Mouse (Mus musculus) hindbrain, embryonic 15.5 days (tissue): Measurements from ENCODE around the gene Dlx5. TPM values are rescaled to one million over a fixed set of nuclear protein-coding genes. Genes with fewer than 3 reads are reported as not detected.

ENCODE experiments used
- ATAC-seq: fragments of 200-750 bp; cut with Nextera tagmentation; 2 replicates; pipeline ENCODE4 v1.8.0; 2017; ENCODE audit warnings: low read depth, moderate number of reproducible peaks, moderate TSS enrichment; ENCODE audit not compliant: low FRiP score
- H3K27ac ChIP-seq: fragments of 300-500 bp; sonication (generic); replicated peaks from 2 replicates; pipeline ENCODE4 v1.5.1; 2015; ENCODE audit warnings: mild to moderate bottlenecking, inconsistent platforms
- H3K27me3 ChIP-seq: fragments of 300-500 bp; sonication (generic); 2 replicates; pipeline ENCODE4 v1.6.1; 2015; ENCODE audit warnings: control low read depth, inconsistent platforms
- H3K36me3 ChIP-seq: fragments of 300-500 bp; sonication (generic); 2 replicates; pipeline ENCODE4 v1.6.1; 2015; ENCODE audit warnings: control low read depth, inconsistent platforms
- H3K4me1 ChIP-seq: fragments of 300-500 bp; sonication (generic); replicated peaks from 2 replicates; pipeline ENCODE4 v1.6.1; 2015; ENCODE audit warnings: control low read depth, inconsistent platforms
- H3K4me2 ChIP-seq: fragments of 300-500 bp; sonication (generic); 2 replicates; pipeline ENCODE4 v1.6.1; 2015; ENCODE audit warnings: moderate library complexity, mild to moderate bottlenecking, inconsistent platforms
- H3K4me3 ChIP-seq: fragments of 300-500 bp; sonication (generic); 2 replicates; pipeline ENCODE4 v1.5.1; 2015; ENCODE audit warnings: mild to moderate bottlenecking, inconsistent platforms
- H3K9ac ChIP-seq: fragments of 300-500 bp; sonication (generic); 2 replicates; pipeline ENCODE4 v1.6.1; 2015; ENCODE audit warnings: inconsistent platforms
- H3K9me3 ChIP-seq: fragments of 300-500 bp; sonication (generic); 2 replicates; pipeline ENCODE4 v1.6.1; 2016; ENCODE audit warnings: control low read depth, inconsistent platforms
- WGBS: fragments of 180-500 bp; shearing (Covaris S2); methylation state at CpG from one replicate; pipeline ENCODE4 v1.1.7; 2015; 5-methylcytosine and 5-hydroxymethylcytosine counted together
- polyA plus RNA-seq: library from polyadenylated mRNA; unstranded; fragments of >200 nt; fragmentation: Nextera tagmentation; extraction: Ambion mirVana; gene quantifications from 2 replicates; pipeline ENCODE4 v1.2.1, GENCODE M21; 2015

The Dlx5 gene
- polyA plus RNA-seq, result 0.41 and 2.0 TPM in 2 replicates

DNA sequence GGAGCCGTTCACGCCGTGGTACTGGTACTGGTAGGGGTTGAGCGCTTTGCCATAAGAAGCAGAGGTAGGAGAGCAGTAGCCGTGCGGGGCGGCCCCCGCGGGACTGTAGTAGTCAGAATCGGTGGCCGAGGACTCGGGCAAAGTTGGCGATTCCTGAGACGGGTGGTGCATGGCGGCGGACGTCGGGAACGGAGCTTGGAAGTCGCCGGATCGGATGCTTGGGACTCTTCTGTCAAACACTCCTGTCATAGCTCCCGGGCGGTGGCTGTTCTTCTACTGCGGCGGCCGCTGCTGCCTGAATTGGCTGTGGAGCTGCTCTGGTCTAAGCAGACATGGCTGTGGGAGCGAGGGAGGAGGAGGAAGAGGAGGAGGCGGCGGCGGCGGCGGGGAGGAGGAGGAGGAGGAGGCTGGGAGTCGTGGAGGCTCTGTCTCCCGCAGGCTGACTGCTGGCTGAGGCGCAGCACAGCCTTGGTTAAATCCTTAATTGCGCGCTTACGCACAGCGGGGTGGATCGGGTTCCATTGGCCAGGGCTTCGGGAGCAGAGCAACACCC lies at the start of gene Dlx5:
TSS of gene Dlx5 (minus strand) at position 448 of the 553 bp plus-strand sequence.
- under 1% methylated on average over 35 of the region's 42 CpGs for WGBS
- 0 out of 2 replicates have a peak, but pooled peaks have one; percentile 54 for ATAC-seq
- peaks cover 12% of the 10 kb centered on the region for H3K4me1 ChIP-seq
- H3K4me3 ChIP-seq, result peak within 1 kb of the TSS; percentile 39
- H3K4me2 ChIP-seq, result peak within 1 kb of the TSS; percentile 72
- no peak within 1 kb of the TSS for H3K27ac ChIP-seq
- H3K27me3 ChIP-seq, result peaks cover 71% of the 10 kb centered on the region
- H3K36me3 ChIP-seq, result no peaks in the 10 kb centered on the region
- 0 out of 2 replicates have a peak within 1 kb of the TSS, but pooled peaks have one; percentile 0 for H3K9ac ChIP-seq
- no peaks in the 10 kb centered on the region for H3K9me3 ChIP-seq

DNA sequence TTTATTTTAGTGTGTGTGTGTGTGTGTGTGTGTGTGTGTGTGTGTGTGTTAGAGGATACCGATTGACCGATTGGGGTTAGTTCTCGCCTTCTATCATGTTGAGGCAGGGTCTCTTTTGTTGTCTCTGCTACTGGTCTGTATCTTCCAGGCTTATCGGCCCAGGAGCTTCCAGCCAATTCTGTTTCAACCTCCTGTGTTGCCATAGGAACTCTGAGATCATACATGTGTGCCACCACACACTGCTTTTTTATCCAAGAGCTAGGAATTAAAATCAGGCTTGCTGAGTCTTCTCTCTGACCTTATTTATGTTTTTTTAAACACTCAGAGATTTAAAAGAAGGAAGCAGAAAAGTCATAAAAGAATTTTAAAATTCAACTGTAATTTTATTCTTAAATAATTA lies 49.6 kb upstream of the Dlx5 start:
- Histone ChIP-seq H3K9me3 (no peaks in the 10 kb centered on the region), H3K4me2 (no peak overlapping the region), H3K4me3 (no peak overlapping the region), H3K27me3 (no peaks in the 10 kb centered on the region), H3K36me3 (no peaks in the 10 kb centered on the region), H3K27ac (no peak overlapping the region), H3K4me1 (no peaks in the 10 kb centered on the region), H3K9ac (no peak overlapping the region)
- no peak for ATAC-seq
- WGBS, result 81% methylated on average over 4 of the region's 4 CpGs

GRCm38 (mm10) chr6:6930831-6931230 lies 48.9 kb upstream of the Dlx5 start:
- 82% methylated on average over 4 of the region's 4 CpGs for WGBS
- Histone ChIP-seq H3K36me3 (no peaks in the 10 kb centered on the region), H3K4me1 (no peaks in the 10 kb centered on the region), H3K4me3 (no peak overlapping the region), H3K4me2 (no peak overlapping the region), H3K9ac (no peak overlapping the region), H3K27me3 (no peaks in the 10 kb centered on the region), H3K27ac (no peak overlapping the region), H3K9me3 (no peaks in the 10 kb centered on the region)
- no peak for ATAC-seq

DNA sequence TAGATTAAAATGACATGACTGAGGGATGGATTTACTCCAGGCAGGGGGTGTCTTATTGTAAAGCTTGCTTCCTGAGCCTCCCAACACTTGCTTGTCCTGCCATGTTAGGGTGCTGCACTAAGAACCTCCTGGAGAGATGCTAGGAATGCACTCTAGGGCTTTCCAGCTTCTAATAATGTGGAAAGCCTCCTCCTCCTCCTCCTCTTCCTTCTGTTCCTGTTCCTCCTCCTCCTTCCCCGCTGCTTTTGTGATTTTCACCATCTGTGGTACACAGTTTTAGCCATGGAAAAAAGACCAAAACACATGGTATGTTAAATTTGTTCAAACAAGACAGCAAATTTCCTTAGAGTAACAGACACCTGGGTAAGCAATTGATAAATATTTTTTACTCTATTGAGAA lies 43.4 kb upstream of the Dlx5 start:
- no peaks in the 10 kb centered on the region for H3K36me3 ChIP-seq
- H3K27me3 ChIP-seq, result no peaks in the 10 kb centered on the region
- no peak overlapping the region for H3K9ac ChIP-seq
- H3K27ac ChIP-seq, result no peak overlapping the region
- no peaks in the 10 kb centered on the region for H3K4me1 ChIP-seq
- no peak overlapping the region for H3K4me2 ChIP-seq
- no peak for ATAC-seq
- H3K9me3 ChIP-seq, result no peaks in the 10 kb centered on the region
- H3K4me3 ChIP-seq, result no peak overlapping the region
- 61% methylated on average over 1 of the region's 1 CpGs for whole genome bisulfite sequencing

DNA sequence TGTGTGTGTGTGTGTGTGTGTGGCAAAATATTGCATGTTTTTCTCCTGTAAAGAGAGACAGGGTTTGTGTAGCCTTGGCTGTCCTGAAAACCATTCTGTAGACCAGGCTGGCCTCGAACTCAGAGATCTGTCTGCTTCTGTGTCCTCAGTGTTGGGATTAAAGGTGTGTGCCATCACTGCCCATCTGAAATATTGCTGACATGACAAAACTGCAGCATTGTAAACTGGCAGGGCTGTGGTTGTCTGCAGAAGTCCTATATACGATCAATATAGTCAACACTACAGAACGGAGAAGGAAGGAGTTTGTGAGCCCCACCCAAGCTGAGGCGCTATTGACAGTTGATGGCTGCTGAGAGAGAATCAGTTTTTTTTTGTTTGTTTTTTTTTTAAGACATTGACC lies 35.4 kb upstream of the Dlx5 start:
- no peak overlapping the region for H3K4me2 ChIP-seq
- no peak overlapping the region for H3K27ac ChIP-seq
- 92% methylated on average over 4 of the region's 4 CpGs for WGBS
- no peaks in the 10 kb centered on the region for H3K4me1 ChIP-seq
- no peaks in the 10 kb centered on the region for H3K9me3 ChIP-seq
- H3K36me3 ChIP-seq, result no peaks in the 10 kb centered on the region
- no peak for ATAC-seq
- no peak overlapping the region for H3K4me3 ChIP-seq
- no peak overlapping the region for H3K9ac ChIP-seq
- H3K27me3 ChIP-seq, result no peaks in the 10 kb centered on the region

- no peak for ATAC-seq
- H3K9ac ChIP-seq, result no peak overlapping the region
- no peaks in the 10 kb centered on the region for H3K36me3 ChIP-seq
- H3K9me3 ChIP-seq, result no peaks in the 10 kb centered on the region
- no peak overlapping the region for H3K4me2 ChIP-seq
- 58% methylated on average over 9 of the region's 9 CpGs for WGBS
- no peaks in the 10 kb centered on the region for H3K4me1 ChIP-seq
- H3K27ac ChIP-seq, result no peak overlapping the region
- H3K27me3 ChIP-seq, result no peaks in the 10 kb centered on the region
- H3K4me3 ChIP-seq, result no peak overlapping the region
Observed at GRCm38 (mm10) chr6:6915526-6915915, 33.6 kb upstream of the Dlx5 start.

DNA sequence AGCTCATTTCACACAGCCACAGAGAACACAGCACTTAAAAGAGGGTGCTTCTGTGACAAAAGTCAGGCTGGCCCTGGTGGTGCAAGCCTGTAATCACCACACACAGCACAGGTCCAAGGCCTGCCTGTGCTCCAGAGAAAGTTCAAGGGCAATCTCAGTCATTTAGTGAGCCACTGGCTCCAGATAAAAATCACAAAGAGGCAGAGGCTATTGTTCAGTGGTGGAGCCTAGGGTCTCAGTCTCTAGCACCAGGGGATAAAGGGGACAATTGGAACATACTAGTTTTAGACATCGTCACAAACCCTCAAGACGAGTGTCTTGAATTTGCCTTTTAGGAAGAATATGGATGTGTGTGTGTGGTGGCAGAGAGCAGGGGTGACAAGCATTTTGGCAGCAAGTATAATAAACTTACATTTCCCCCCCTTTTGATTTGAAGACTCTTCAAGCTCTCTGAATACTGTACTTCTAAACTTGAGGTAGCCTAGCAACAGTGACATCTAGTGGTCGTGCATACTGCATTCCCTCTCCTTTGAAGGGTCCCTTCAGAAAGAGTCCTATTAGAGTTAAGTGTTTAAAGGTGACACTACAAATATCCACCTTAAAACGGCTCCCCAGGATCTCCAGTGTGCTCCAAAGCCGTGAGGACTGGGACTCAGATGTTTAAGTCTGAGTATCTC lies 33.1 kb upstream of the Dlx5 start:
- H3K4me3 ChIP-seq, result no peak overlapping the region
- H3K36me3 ChIP-seq, result no peaks in the 10 kb centered on the region
- no peak overlapping the region for H3K4me2 ChIP-seq
- no peaks in the 10 kb centered on the region for H3K4me1 ChIP-seq
- no peak overlapping the region for H3K9ac ChIP-seq
- no peaks in the 10 kb centered on the region for H3K9me3 ChIP-seq
- H3K27me3 ChIP-seq, result no peaks in the 10 kb centered on the region
- peak; percentile 74; the same call in 1 of the 2 replicates for ATAC-seq
- no peak overlapping the region for H3K27ac ChIP-seq
- 42% methylated on average over 5 of the region's 5 CpGs for WGBS

DNA sequence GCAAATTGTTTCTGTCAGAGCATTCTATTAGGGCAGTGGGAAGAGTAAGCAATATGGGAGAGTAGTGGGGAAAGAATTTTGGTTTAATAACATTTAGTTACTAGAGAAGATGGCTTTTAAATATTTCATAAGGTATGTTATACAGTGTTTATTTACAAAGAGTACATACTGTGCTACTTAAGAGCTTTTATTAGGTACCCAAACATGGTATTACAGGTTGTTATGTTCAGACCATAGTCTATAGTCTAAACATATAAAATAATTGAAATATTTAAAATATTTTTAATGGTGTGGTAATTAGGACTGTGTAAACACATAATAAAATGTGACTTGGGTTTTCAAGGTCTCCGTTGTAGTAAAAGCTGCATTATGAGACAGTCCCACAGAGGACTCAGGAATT lies 32.4 kb upstream of the Dlx5 start:
- H3K36me3 ChIP-seq, result no peaks in the 10 kb centered on the region
- WGBS, result 91% methylated on average over 1 of the region's 1 CpGs
- H3K27me3 ChIP-seq, result no peaks in the 10 kb centered on the region
- no peak for ATAC-seq
- no peak overlapping the region for H3K27ac ChIP-seq
- no peak overlapping the region for H3K9ac ChIP-seq
- H3K4me3 ChIP-seq, result no peak overlapping the region
- H3K9me3 ChIP-seq, result no peaks in the 10 kb centered on the region
- no peaks in the 10 kb centered on the region for H3K4me1 ChIP-seq
- no peak overlapping the region for H3K4me2 ChIP-seq

GRCm38 (mm10) chr6:6909586-6909985 lies 27.7 kb upstream of the Dlx5 start:
- no peak overlapping the region for H3K9ac ChIP-seq
- H3K9me3 ChIP-seq, result no peaks in the 10 kb centered on the region
- H3K36me3 ChIP-seq, result no peaks in the 10 kb centered on the region
- WGBS, result 74% methylated on average over 8 of the region's 8 CpGs
- ATAC-seq, result no peak
- no peaks in the 10 kb centered on the region for H3K27me3 ChIP-seq
- no peak overlapping the region for H3K27ac ChIP-seq
- H3K4me3 ChIP-seq, result no peak overlapping the region
- H3K4me2 ChIP-seq, result no peak overlapping the region
- H3K4me1 ChIP-seq, result no peaks in the 10 kb centered on the region

DNA sequence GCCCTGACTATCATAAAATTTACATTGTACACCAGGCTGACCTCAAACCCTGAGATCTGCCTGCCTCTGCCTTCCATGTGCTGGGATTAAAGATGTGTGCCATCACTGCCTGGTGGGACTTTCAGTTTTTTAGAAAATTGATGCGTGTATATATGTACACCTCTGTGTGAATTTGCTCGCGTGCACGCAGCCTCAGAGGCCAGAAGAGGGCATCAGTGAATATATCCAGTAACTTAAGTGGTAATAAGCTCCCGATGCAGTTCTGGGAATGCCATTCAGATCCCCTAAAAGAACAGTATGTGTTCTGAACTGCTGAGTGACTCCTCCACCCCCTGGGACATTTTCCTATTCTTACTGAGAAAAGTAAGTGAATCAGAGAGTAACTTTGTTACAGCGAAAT lies 8.2 kb upstream of the Dlx5 start:
- H3K4me3 ChIP-seq, result no peak overlapping the region
- peaks cover 14% of the 10 kb centered on the region; the same call in 1 of the 2 replicates for H3K27me3 ChIP-seq
- ATAC-seq, result no peak
- no peak overlapping the region for H3K9ac ChIP-seq
- no peaks in the 10 kb centered on the region for H3K36me3 ChIP-seq
- no peak overlapping the region for H3K4me2 ChIP-seq
- no peaks in the 10 kb centered on the region for H3K9me3 ChIP-seq
- WGBS, result 66% methylated on average over 6 of the region's 6 CpGs
- no peak overlapping the region for H3K27ac ChIP-seq
- no peaks in the 10 kb centered on the region for H3K4me1 ChIP-seq

DNA sequence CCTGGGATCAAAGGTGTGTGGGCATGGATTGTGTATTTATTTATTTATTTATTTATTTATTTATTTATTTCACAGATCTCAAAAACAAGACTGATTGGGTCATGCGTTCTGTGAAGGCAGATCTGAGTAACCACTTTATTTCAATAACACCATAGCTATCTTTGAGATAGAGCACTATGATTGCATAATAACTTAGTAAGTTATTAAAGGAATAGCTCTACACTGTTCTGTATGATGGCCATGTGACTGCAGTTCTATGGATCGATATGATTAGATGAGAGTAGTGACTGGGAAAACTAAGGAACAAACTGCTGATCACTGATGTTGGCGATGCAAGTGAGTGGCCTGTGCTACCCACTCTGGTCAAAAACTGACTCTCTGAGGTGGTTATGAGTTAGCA lies 4.3 kb upstream of the Dlx5 start:
- Histone ChIP-seq H3K4me3 (no peak overlapping the region), H3K27me3 (peaks cover 42% of the 10 kb centered on the region), H3K36me3 (no peaks in the 10 kb centered on the region), H3K27ac (no peak overlapping the region), H3K4me2 (no peak overlapping the region), H3K9me3 (no peaks in the 10 kb centered on the region), H3K9ac (no peak overlapping the region), H3K4me1 (peaks cover 7% of the 10 kb centered on the region)
- 89% methylated on average over 3 of the region's 3 CpGs for WGBS
- no peak for ATAC-seq

GRCm38 (mm10) chr6:6884897-6885296 lies 3.0 kb upstream of the Dlx5 start:
- peaks cover 50% of the 10 kb centered on the region for H3K27me3 ChIP-seq
- no peak overlapping the region for H3K4me3 ChIP-seq
- ATAC-seq, result peak; percentile 74; the same call in 1 of the 2 replicates
- no peak overlapping the region for H3K4me2 ChIP-seq
- peaks cover 12% of the 10 kb centered on the region for H3K4me1 ChIP-seq
- H3K9me3 ChIP-seq, result no peaks in the 10 kb centered on the region
- H3K36me3 ChIP-seq, result no peaks in the 10 kb centered on the region
- no peak overlapping the region for H3K27ac ChIP-seq
- 2% methylated on average over 12 of the region's 12 CpGs for WGBS
- no peak overlapping the region for H3K9ac ChIP-seq
